ENCODE assay signal across 15 mouse cellular contexts in the genomic region with DNA sequence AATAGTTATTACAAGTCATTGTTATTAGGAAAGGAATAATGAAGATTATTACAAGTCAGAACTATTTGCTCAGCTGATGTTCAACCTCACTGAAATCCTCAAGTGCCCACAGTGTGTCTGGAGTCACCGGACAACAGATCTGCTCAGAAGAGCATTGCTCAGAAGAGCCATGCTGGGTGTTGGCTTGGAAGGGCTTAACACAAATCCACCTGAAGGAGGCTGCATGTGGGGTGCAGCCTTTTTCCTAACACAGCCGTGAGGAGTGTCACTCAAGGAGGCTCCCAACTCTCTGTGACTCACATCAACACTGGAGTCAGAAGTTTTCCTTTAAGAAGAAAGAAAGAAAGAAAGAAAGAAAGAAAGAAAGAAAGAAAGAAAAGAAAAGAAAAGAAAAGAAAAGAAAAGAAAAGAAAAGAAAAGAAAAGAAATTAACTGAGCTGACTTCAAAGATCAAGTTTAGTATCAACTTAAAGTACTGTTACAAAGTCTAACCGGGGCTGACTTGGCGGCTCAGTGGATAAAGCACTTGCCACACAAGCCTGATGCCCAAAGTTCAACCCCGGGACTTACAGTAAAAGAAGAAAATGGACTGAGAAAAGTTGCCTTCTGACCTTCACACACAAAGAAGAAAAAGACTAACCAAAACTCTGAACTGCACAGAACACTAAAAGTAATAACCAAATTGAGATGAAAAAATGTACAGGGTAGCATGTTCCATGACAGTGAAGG.
DNase-seq lines count a peak whose midpoint lies in the region; ATAC-seq lines count a peak whose summit lies in the region.
"Had no signal": no experiment of that assay in that cellular context is flagged by ENCODE, and none has a peak within 500 bp of the region (broad histone marks: within the 10 kb centered on the region; RNA-seq: fewer than 3 reads in every experiment).

No protein-coding gene starts in this region.

- H3K27me3 ChIP-seq in liver, embryonic 11.5 days (replicated peaks; ENCODE audit: control insufficient read depth, insufficient read depth, low read length): no peaks in the 10 kb centered on the region
- H3K27me3 ChIP-seq in liver, embryonic 12.5 days (replicated peaks): no peaks in the 10 kb centered on the region
- H3K27me3 ChIP-seq in stomach, embryonic 16.5 days (ENCODE audit: control insufficient read depth, insufficient read depth, low read length): no peaks in the 10 kb centered on the region
- H3K27me3 ChIP-seq in forebrain, embryonic 13.5 days: no peaks in the 10 kb centered on the region
- H3K27me3 ChIP-seq: hindbrain, embryonic 12.5 days; liver, embryonic 15.5 days; neural tube, embryonic 15.5 days had no signal

- H3K9ac ChIP-seq in liver, embryonic 11.5 days (ENCODE audit: low read depth, low read length): no peak overlapping the region
- no peak overlapping the region for H3K9ac ChIP-seq in liver, embryonic 12.5 days
- H3K9ac ChIP-seq in stomach, embryonic 16.5 days (ENCODE audit: low read length): no peak overlapping the region
- H3K9ac ChIP-seq in forebrain, embryonic 13.5 days: no peak overlapping the region
- H3K9ac ChIP-seq: hindbrain, embryonic 12.5 days; liver, embryonic 15.5 days; neural tube, embryonic 15.5 days had no signal

- no peak overlapping the region for H3K4me3 ChIP-seq in liver, embryonic 11.5 days (ENCODE audit: low read depth, low read length)
- no peak overlapping the region for H3K4me3 ChIP-seq in liver, embryonic 12.5 days
- no peak overlapping the region for H3K4me3 ChIP-seq in stomach, embryonic 16.5 days (replicated peaks; ENCODE audit: low read length)
- H3K4me3 ChIP-seq in forebrain, embryonic 13.5 days: no peak overlapping the region
- H3K4me3 ChIP-seq: hindbrain, embryonic 12.5 days; liver, embryonic 15.5 days; midbrain, embryonic 10.5 days; neural tube, embryonic 15.5 days had no signal

- no peaks in the 10 kb centered on the region for H3K36me3 ChIP-seq in liver, embryonic 11.5 days (ENCODE audit: control insufficient read depth, insufficient read depth, low read length)
- peaks cover 8% of the 10 kb centered on the region; the same call in 1 of the 2 replicates for H3K36me3 ChIP-seq in liver, embryonic 12.5 days
- no peaks in the 10 kb centered on the region for H3K36me3 ChIP-seq in stomach, embryonic 16.5 days (ENCODE audit: control insufficient read depth, insufficient read depth, low read length)
- H3K36me3 ChIP-seq in forebrain, embryonic 13.5 days (ENCODE audit: poor library complexity, severe bottlenecking): no peaks in the 10 kb centered on the region
- H3K36me3 ChIP-seq: hindbrain, embryonic 12.5 days; liver, embryonic 15.5 days; neural tube, embryonic 15.5 days had no signal

- peak overlapping the region; percentile 58 for H3K27ac ChIP-seq in liver, embryonic 11.5 days (ENCODE audit: low read depth, low read length)
- no peak overlapping the region for H3K27ac ChIP-seq in liver, embryonic 12.5 days
- H3K27ac ChIP-seq in stomach, embryonic 16.5 days (ENCODE audit: low read length): peak overlapping the region; percentile 75
- no peak overlapping the region for H3K27ac ChIP-seq in forebrain, embryonic 13.5 days
- H3K27ac ChIP-seq: hindbrain, embryonic 12.5 days; midbrain, embryonic 10.5 days; neural tube, embryonic 15.5 days had no signal

- no peaks in the 10 kb centered on the region for H3K9me3 ChIP-seq in liver, embryonic 11.5 days (ENCODE audit: control insufficient read depth, low read length)
- H3K9me3 ChIP-seq in liver, embryonic 12.5 days (replicated peaks): no peaks in the 10 kb centered on the region
- H3K9me3 ChIP-seq in stomach, embryonic 16.5 days (replicated peaks; ENCODE audit: control insufficient read depth, low read length): no peaks in the 10 kb centered on the region
- no peaks in the 10 kb centered on the region for H3K9me3 ChIP-seq in forebrain, embryonic 13.5 days (replicated peaks)
- H3K9me3 ChIP-seq: hindbrain, embryonic 12.5 days; liver, embryonic 15.5 days; midbrain, embryonic 10.5 days; neural tube, embryonic 15.5 days had no signal

- no peak for ATAC-seq in liver, embryonic 11.5 days (replicated peaks; ENCODE audit: low FRiP score)
- ATAC-seq in liver, embryonic 12.5 days: no peak
- peak; percentile 67 for ATAC-seq in stomach, embryonic 16.5 days (ENCODE audit: insufficient read depth, low FRiP score)
- ATAC-seq in forebrain, embryonic 13.5 days: no peak
- ATAC-seq: forebrain, embryonic 16.5 days had no signal

- peak overlapping the region; percentile 27; the same call in 1 of the 2 replicates for H3K4me2 ChIP-seq in liver, embryonic 11.5 days
- no peak overlapping the region for H3K4me2 ChIP-seq in liver, embryonic 12.5 days
- H3K4me2 ChIP-seq in stomach, embryonic 16.5 days (ENCODE audit: low read depth, low read length): peak overlapping the region; percentile 3
- H3K4me2 ChIP-seq in forebrain, embryonic 13.5 days: no peak overlapping the region
- H3K4me2 ChIP-seq: hindbrain, embryonic 12.5 days; liver, embryonic 15.5 days; neural tube, embryonic 15.5 days had no signal

- no peak for DNase-seq in liver, embryonic 11.5 days (ENCODE audit: low spot score)
- DNase-seq in kidney, adult 18-20 months: peak; percentile 42
- DNase-seq in kidney, postnatal 14 days: peak; percentile 68
- no peak for DNase-seq in adipocyte (ENCODE audit: low spot score)
- DNase-seq: adrenal gland, postnatal 14 days; retina, postnatal 1 day; spleen, adult 18-20 months had no signal

- peaks cover 29% of the 10 kb centered on the region for H3K4me1 ChIP-seq in liver, embryonic 11.5 days (replicated peaks; ENCODE audit: control insufficient read depth, insufficient read depth, low read length)
- peaks cover 46% of the 10 kb centered on the region for H3K4me1 ChIP-seq in liver, embryonic 12.5 days
- H3K4me1 ChIP-seq in stomach, embryonic 16.5 days (ENCODE audit: control insufficient read depth, insufficient read depth, low read length): peaks cover 36% of the 10 kb centered on the region
- H3K4me1 ChIP-seq in forebrain, embryonic 13.5 days: peaks cover 37% of the 10 kb centered on the region

- 81% methylated on average over 5 of the region's 5 CpGs for WGBS in liver, embryonic 11.5 days
- 75% methylated on average over 5 of the region's 5 CpGs for whole genome bisulfite sequencing in liver, embryonic 12.5 days (ENCODE audit: insufficient replicate concordance)
- 52% methylated on average over 5 of the region's 5 CpGs for WGBS in stomach, embryonic 16.5 days
- WGBS in forebrain, embryonic 13.5 days: 77% methylated on average over 5 of the region's 5 CpGs

Comparison
In these comparisons a context has a peak if more than half of its experiments do, and no peak if none do; other contexts are left out.
1. H3K27ac ChIP-seq: peak in liver, embryonic 11.5 days (single experiment) and stomach, embryonic 16.5 days (single experiment); none in liver, embryonic 12.5 days (single experiment) and forebrain, embryonic 13.5 days (single experiment).
2. H3K4me2 ChIP-seq: peak in liver, embryonic 11.5 days (single experiment) and stomach, embryonic 16.5 days (single experiment); none in liver, embryonic 12.5 days (single experiment) and forebrain, embryonic 13.5 days (single experiment).
3. DNase-seq: peak in kidney, adult 18-20 months (single experiment) and kidney, postnatal 14 days (single experiment); none in liver, embryonic 11.5 days (single experiment) and adipocyte (single experiment).